Mouse (Mus musculus): ENCODE measurements at regions not wholly inside any gene's neighbourhood (a gene's known extent, or its start where the extent isn't known, plus 50 kb on each side); places are given as distances from the start of the nearest gene placed in this dataset.

DNA sequence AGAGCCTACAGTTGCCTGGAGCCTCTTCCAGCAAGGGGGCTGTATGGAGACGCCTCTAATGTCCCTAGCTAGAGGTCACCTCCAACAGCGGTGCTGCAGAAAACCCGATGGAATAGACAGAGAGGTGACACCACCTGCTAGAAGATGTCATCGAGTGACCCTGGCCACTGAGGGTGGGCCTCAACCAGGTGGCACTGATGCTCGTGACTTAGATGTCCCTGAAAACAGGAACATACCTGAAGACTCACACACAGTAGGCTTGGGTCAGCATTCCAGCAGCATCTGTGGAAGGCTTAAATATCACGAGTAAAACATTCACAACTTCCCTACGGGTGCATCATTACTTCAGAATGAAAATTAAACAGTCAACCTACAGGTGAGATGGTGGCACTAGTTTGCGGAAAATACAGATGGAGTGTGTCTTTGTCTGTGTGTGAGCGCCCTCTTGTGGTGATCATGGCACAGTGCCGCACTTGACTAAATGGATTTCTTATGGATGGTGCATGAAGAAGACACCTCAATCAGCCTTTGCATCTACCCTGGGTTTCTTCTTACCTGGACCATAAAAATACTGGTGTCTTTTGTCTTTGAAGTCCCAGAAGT is 86.2 kb upstream of the Smad3 start:
- no peak overlapping the region for H3K27ac ChIP-seq (replicated peaks)
- H3K4me1 ChIP-seq (replicated peaks): no peaks in the 10 kb centered on the region; the same call in 1 of the 2 replicates
- H3K36me3 ChIP-seq: no peaks in the 10 kb centered on the region
- no peaks in the 10 kb centered on the region for H3K9me3 ChIP-seq
- H3K27me3 ChIP-seq: peaks cover 14% of the 10 kb centered on the region; the same call in 1 of the 2 replicates
- H3K4me2 ChIP-seq: no peak overlapping the region
- WGBS: 35% methylated on average over 10 of the region's 10 CpGs
- peak; percentile 73; the same call in 1 of the 2 replicates for ATAC-seq (ENCODE audit: low FRiP score, low read depth)
- no peak overlapping the region for H3K9ac ChIP-seq
- H3K4me3 ChIP-seq: no peak overlapping the region

DNA sequence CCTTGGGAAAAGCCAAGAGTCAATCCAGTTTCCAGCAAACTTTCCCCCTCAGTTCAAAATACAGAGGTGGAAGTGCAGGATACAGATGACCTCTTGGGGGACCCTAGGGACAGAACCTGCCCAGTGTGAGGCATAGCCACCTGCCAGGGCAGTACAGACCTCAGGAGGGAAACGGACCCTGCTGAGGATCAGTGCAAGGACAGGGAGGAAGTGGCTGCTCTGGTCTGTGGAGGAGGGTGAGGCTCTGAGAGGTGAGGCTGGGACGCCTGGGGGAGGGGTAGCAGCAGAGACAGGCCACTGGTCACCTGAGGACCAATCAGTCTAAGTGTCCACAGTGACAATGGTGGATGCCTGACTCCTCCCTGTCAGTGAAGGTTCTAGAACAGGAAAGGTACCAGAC is 85.6 kb upstream of the Smad3 start:
- H3K36me3 ChIP-seq: no peaks in the 10 kb centered on the region
- H3K27ac ChIP-seq (replicated peaks): no peak overlapping the region
- WGBS: 67% methylated on average over 2 of the region's 2 CpGs
- H3K9me3 ChIP-seq: no peaks in the 10 kb centered on the region
- peaks cover 14% of the 10 kb centered on the region; the same call in 1 of the 2 replicates for H3K27me3 ChIP-seq
- H3K4me2 ChIP-seq: no peak overlapping the region
- no peak overlapping the region for H3K4me3 ChIP-seq
- no peak for ATAC-seq (ENCODE audit: low FRiP score, low read depth)
- no peaks in the 10 kb centered on the region; the same call in 1 of the 2 replicates for H3K4me1 ChIP-seq (replicated peaks)
- no peak overlapping the region for H3K9ac ChIP-seq

DNA sequence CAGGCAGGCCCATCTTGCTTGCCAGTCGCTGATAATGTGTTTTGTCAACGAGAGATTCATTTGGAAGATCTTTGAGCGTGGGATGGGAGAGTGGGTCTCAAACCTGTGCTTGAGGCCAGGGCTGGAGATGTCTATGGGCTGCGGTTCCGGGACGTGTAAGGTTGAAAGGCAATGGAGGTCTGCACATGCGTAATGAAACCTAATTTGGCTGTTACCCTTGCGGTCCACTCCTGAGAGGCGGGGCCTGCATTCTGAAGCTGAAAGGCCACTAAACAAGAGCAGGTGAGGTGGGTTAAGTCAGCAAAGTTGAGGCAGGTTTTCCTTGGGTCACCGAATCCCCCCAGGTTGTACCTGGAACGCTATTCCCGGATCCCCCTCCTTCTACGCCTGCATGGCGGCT is 83.3 kb upstream of the Smad3 start:
- Histone ChIP-seq H3K9me3 (no peaks in the 10 kb centered on the region), H3K27me3 (peaks cover 12% of the 10 kb centered on the region; the same call in 1 of the 2 replicates), H3K27ac (replicated peaks) (no peak overlapping the region), H3K36me3 (no peaks in the 10 kb centered on the region), H3K4me2 (no peak overlapping the region), H3K9ac (no peak overlapping the region), H3K4me3 (no peak overlapping the region), H3K4me1 (replicated peaks) (no peaks in the 10 kb centered on the region; the same call in 1 of the 2 replicates)
- WGBS: 89% methylated on average over 14 of the region's 14 CpGs
- no peak for ATAC-seq (ENCODE audit: low FRiP score, low read depth)

DNA sequence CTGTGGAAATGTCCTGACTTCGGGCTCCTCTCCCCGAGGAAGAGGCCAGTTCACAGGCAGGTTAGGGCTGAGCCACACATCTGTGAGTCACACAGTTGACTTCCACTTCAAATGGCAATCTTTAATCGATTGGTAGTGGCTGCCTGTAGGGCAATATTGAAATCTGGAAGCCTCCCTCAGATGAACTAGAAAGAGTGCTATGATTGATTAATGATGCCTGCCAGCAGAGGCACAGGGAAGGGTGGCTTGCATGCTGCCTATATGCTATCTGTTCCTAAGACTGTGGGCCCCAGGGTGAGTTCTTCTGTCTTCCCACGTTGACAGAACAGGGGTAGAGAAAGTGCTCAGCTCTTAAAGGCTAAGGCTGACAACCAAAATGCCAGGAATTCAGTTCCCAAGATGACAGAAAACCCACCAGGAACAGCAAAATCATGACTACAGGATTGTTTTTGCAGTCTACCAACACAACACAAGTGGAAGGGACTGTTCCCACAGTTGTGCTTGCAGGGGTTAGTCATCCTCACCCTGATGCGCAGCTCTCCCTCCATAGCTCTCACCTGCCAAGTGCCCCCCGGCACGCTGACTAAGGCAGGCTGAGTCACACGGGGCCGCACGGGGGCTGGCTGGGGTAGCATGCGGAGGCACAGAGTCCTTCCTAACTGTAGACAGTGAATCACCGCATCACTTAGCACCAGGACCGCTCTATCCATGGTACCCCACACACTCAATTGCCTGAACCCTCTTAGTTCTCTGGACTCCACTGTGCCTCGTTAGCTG is 81.4 kb upstream of the Smad3 start:
- no peaks in the 10 kb centered on the region; the same call in 1 of the 2 replicates for H3K4me1 ChIP-seq (replicated peaks)
- no peak overlapping the region for H3K27ac ChIP-seq (replicated peaks)
- no peaks in the 10 kb centered on the region for H3K9me3 ChIP-seq
- H3K27me3 ChIP-seq: peaks cover 7% of the 10 kb centered on the region; the same call in 1 of the 2 replicates
- H3K4me3 ChIP-seq: no peak overlapping the region
- no peak overlapping the region for H3K9ac ChIP-seq
- WGBS: 89% methylated on average over 14 of the region's 14 CpGs
- no peaks in the 10 kb centered on the region for H3K36me3 ChIP-seq
- ATAC-seq (ENCODE audit: low FRiP score, low read depth): no peak
- no peak overlapping the region for H3K4me2 ChIP-seq

DNA sequence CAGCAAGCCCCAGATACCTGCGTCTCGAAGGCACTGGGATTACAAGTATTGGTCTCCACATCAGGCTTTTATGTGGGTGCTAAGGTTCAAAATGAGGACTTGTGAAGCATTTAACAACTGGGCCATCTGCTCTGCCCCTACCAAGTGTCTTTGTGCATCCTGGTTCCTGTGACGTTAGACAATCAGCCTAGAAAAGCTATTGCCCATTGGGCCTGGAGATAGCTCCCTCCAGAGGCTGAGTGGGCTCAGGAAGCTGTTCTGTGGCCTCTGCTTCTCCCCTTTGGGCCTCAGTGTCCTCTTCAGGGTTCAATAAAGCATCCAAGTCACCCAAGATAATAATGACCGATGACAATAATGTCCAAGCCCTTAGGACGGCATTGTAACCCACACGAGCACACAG is 79.8 kb upstream of the Smad3 start:
- Histone ChIP-seq H3K36me3 (no peaks in the 10 kb centered on the region), H3K9ac (no peak overlapping the region), H3K4me2 (no peak overlapping the region), H3K4me3 (no peak overlapping the region), H3K27me3 (no peaks in the 10 kb centered on the region), H3K4me1 (replicated peaks) (no peaks in the 10 kb centered on the region), H3K9me3 (no peaks in the 10 kb centered on the region), H3K27ac (replicated peaks) (no peak overlapping the region)
- 74% methylated on average over 6 of the region's 6 CpGs for WGBS
- no peak for ATAC-seq (ENCODE audit: low FRiP score, low read depth)

DNA sequence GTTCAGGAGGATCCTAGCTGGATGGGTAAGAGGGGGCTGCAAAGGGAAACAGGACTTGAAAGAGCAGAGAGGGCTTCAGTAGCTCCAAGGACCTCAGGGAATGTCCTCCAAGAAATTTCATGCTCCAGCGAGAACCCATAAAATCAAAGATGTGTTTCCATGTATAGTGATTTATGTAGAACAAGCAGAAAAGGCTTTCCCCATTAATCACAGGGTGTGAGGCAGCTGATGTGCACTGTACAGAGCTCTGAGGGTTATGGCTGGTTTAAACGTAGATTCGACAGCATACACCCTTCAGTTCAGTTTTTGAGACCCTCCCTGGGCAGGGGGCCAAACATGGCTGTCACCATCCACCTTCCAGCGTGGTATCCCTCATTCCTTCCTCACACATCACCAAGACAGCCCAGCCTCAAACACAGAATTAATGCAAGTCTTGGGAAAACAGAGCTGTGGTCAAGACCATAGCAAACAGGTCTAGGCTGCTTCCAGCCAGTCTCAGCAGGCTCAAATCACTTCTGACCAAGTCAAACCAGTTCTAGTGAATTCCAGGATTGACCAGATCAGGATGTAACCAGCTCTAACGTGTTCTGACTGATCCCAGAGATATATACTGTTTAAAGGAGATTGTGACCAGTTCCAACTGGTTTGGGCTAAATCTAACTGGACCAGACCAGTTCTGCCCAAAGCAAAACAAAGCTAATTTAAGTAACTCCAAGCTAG is 78.9 kb upstream of the Smad3 start:
- Histone ChIP-seq H3K9ac (no peak overlapping the region), H3K27me3 (no peaks in the 10 kb centered on the region), H3K4me2 (no peak overlapping the region), H3K4me1 (replicated peaks) (no peaks in the 10 kb centered on the region), H3K4me3 (no peak overlapping the region), H3K36me3 (no peaks in the 10 kb centered on the region), H3K27ac (replicated peaks) (no peak overlapping the region), H3K9me3 (no peaks in the 10 kb centered on the region)
- ATAC-seq (ENCODE audit: low FRiP score, low read depth): no peak
- WGBS: 60% methylated on average over 5 of the region's 5 CpGs

DNA sequence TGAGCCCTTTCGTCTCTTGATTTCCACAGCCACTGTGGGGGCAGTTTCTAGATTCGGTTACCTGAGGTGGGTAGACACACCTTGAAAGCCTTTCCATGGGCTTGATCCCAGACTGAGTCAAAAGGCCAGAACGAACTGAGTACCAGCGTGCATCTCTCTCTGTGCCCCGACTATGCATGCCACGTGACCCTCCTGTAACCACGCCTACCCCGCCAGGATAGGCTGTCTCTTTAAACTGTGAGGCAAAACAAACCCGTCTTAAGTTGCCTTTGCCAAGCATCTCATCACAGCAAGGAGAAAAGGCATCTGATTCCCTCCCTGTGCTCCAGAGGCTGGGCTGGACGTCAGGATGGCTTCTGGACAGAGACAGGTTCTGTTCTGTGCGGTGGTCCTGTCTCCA is 78.2 kb upstream of the Smad3 start:
- H3K36me3 ChIP-seq: no peaks in the 10 kb centered on the region
- H3K9me3 ChIP-seq: no peaks in the 10 kb centered on the region
- no peak for ATAC-seq (ENCODE audit: low FRiP score, low read depth)
- no peaks in the 10 kb centered on the region for H3K27me3 ChIP-seq
- no peaks in the 10 kb centered on the region for H3K4me1 ChIP-seq (replicated peaks)
- no peak overlapping the region for H3K4me2 ChIP-seq
- no peak overlapping the region for H3K27ac ChIP-seq (replicated peaks)
- no peak overlapping the region for H3K9ac ChIP-seq
- H3K4me3 ChIP-seq: no peak overlapping the region
- 55% methylated on average over 11 of the region's 11 CpGs for WGBS

DNA sequence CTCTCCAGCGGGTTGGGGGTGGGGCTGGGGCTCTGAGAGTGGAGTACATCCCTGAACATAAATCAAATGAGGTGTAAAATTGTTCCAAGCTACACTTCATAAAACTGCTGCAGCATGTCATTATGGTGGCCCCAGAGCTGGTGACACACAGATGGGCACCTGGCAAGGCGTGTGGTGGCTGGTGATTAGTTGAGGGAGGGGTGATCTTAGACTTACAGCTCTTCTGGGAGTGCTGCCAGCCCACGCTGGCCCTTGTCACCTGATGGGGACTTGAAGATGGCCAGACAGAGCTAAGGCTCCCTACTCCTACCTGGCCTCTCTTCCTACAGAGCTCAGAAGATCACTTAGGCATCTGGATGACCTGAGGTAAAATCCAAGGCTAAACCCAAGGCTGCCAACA is 76.6 kb upstream of the Smad3 start:
- Histone ChIP-seq H3K9me3 (no peaks in the 10 kb centered on the region), H3K4me2 (no peak overlapping the region), H3K9ac (no peak overlapping the region), H3K4me3 (no peak overlapping the region), H3K36me3 (no peaks in the 10 kb centered on the region), H3K4me1 (replicated peaks) (no peaks in the 10 kb centered on the region), H3K27me3 (no peaks in the 10 kb centered on the region), H3K27ac (replicated peaks) (no peak overlapping the region)
- WGBS: 64% methylated on average over 3 of the region's 3 CpGs
- no peak for ATAC-seq (ENCODE audit: low FRiP score, low read depth)

DNA sequence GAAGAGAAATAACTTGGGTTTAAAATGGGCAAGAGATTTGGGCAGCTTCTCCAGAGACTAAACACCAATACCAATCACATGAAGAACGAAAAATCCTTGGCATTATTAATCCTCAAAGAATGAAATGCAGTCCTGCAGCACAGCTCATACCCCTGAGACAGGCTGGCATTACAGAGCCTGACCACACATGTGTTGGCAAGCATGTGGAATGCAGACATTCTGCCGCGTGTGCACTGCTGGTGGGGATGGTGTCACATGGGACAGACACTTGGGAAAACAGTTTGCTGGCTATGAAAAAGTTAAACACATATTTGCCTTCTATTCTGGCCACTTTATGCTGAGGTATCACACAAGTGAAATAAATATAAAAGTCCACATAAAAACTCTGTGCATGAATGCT is 60.4 kb upstream of the Smad3 start:
- no peak overlapping the region for H3K9ac ChIP-seq
- H3K4me1 ChIP-seq (replicated peaks): no peaks in the 10 kb centered on the region
- H3K9me3 ChIP-seq: no peaks in the 10 kb centered on the region
- ATAC-seq (ENCODE audit: low FRiP score, low read depth): no peak
- 75% methylated on average over 3 of the region's 3 CpGs for WGBS
- H3K27me3 ChIP-seq: no peaks in the 10 kb centered on the region
- no peaks in the 10 kb centered on the region for H3K36me3 ChIP-seq
- H3K4me2 ChIP-seq: no peak overlapping the region
- H3K27ac ChIP-seq (replicated peaks): no peak overlapping the region
- no peak overlapping the region for H3K4me3 ChIP-seq

DNA sequence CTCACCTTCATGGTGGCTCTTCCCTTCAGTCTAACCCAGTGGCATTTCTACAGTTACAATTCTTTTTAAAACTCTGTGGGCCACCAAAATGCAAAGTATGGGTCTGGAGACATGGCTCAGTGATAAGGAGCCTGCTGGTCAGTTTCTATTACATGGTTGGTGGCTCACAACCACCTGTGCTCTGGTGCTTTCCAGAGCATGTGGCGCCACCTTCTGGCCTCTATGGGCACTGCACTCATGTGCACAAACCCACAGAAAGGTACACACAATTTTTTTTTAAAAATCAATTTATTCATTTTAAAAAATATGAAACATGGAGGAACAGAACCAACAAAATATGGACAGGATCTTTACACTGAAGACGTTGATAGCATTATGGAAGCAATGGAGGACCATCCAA is 58.7 kb upstream of the Smad3 start:
- no peaks in the 10 kb centered on the region for H3K36me3 ChIP-seq
- WGBS: 66% methylated on average over 2 of the region's 2 CpGs
- H3K4me2 ChIP-seq: no peak overlapping the region
- no peak overlapping the region for H3K27ac ChIP-seq (replicated peaks)
- no peaks in the 10 kb centered on the region for H3K9me3 ChIP-seq
- H3K4me3 ChIP-seq: no peak overlapping the region
- H3K27me3 ChIP-seq: no peaks in the 10 kb centered on the region
- no peak for ATAC-seq (ENCODE audit: low FRiP score, low read depth)
- H3K9ac ChIP-seq: no peak overlapping the region
- no peaks in the 10 kb centered on the region for H3K4me1 ChIP-seq (replicated peaks)

DNA sequence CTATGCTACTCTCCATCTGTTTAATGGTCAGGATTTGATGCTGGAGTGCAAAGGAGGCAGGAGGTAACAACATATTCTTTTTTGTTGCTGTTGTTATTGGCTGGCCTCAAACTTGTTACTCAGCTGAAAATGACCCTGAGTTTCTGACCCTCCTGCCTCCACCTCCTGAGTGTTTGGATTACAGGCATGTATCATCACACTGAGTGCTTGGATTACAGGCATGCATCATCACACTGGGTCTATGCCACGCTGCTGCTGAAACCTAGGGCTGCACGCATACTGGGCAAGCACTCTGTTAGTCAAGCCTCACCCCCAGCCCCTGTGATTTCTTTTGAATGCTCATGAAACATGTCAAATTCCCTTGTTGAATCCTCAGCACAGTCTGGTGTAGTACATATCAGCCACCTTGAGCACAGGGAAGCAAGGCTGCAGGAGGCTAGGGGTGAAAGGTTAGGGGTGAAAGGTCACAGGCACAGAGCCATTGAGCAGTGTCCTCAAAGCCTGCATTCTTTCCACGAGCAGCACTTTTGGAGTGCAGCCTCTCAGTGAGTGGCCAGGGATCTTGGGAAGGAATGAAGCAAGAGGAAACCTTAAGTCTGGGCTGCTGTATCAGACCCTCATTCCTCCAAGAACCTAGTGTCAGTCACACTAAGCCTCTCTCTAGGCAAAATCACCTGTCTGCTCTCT is 52.2 kb upstream of the Smad3 start:
- Histone ChIP-seq H3K27me3 (no peaks in the 10 kb centered on the region), H3K4me1 (replicated peaks) (0 out of 2 replicates have a peak, but pooled peaks cover under 1% of the 10 kb centered on the region), H3K27ac (replicated peaks) (no peak overlapping the region), H3K4me3 (no peak overlapping the region), H3K36me3 (no peaks in the 10 kb centered on the region), H3K4me2 (no peak overlapping the region), H3K9me3 (no peaks in the 10 kb centered on the region), H3K9ac (no peak overlapping the region)
- no peak for ATAC-seq (ENCODE audit: low FRiP score, low read depth)
- WGBS: 42% methylated on average over 3 of the region's 3 CpGs

Data from hindbrain, embryonic 15.5 days (tissue).